ENCODE assay signal across 8 mouse cellular contexts in the genomic region with DNA sequence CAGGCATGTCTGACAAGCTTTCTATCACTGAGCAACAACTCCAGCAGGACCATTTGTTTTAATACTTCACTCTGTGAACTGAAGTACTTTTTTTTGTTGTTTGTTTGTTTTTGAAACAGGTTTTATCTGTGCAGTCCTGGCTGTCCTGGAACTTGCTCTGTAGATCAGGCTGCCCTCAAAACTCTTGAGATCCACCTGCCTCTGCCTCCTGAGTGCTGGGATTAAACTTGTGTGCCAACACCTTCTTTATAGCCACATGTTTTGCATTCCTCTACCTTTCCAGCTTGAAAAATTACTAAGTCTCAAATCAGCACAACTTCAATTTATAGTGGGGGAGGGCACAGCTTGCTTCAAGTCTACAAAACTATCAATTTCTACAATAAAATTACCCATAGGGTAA. TPM values are rescaled to one million over a fixed set of nuclear protein-coding genes. Genes with fewer than 3 reads are reported as not detected.
DNase-seq lines count a peak whose midpoint lies in the region; ATAC-seq and TF ChIP-seq lines count a peak whose summit lies in the region.
"Had no signal": no experiment of that assay in that cellular context is flagged by ENCODE, and none has a peak within 500 bp of the region (broad histone marks: within the 10 kb centered on the region; RNA-seq: fewer than 3 reads in every experiment).

No protein-coding gene starts in this region.

- no peak for ATAC-seq in lung, embryonic 14.5 days (ENCODE audit: insufficient read depth)
- ATAC-seq in forebrain, embryonic 12.5 days (ENCODE audit: low FRiP score), result no peak
- ATAC-seq in limb, embryonic 13.5 days (ENCODE audit: low FRiP score, low read depth), result no peak
- ATAC-seq in stomach, embryonic 14.5 days (ENCODE audit: insufficient number of reproducible peaks, insufficient read depth, low FRiP score, low read depth), result no peak

- H3K4me1 ChIP-seq in lung, embryonic 14.5 days (ENCODE audit: insufficient read depth), result peaks cover 22% of the 10 kb centered on the region
- peaks cover 28% of the 10 kb centered on the region for H3K4me1 ChIP-seq in forebrain, embryonic 12.5 days
- H3K4me1 ChIP-seq in limb, embryonic 13.5 days, result peaks cover 47% of the 10 kb centered on the region
- peaks cover 30% of the 10 kb centered on the region for H3K4me1 ChIP-seq in stomach, embryonic 14.5 days (ENCODE audit: control insufficient read depth, insufficient read depth, low read length)

- peaks cover 5% of the 10 kb centered on the region; the same call in 1 of the 2 replicates for H3K36me3 ChIP-seq in lung, embryonic 14.5 days (ENCODE audit: insufficient read depth)
- no peaks in the 10 kb centered on the region for H3K36me3 ChIP-seq in forebrain, embryonic 12.5 days (replicated peaks)
- no peaks in the 10 kb centered on the region for H3K36me3 ChIP-seq in limb, embryonic 13.5 days
- H3K36me3 ChIP-seq in stomach, embryonic 14.5 days (ENCODE audit: control insufficient read depth, insufficient read depth, low read length), result no peaks in the 10 kb centered on the region

- no peak overlapping the region for H3K27ac ChIP-seq in lung, embryonic 14.5 days (ENCODE audit: low read depth)
- no peak overlapping the region for H3K27ac ChIP-seq in forebrain, embryonic 12.5 days
- H3K27ac ChIP-seq in limb, embryonic 13.5 days, result no peak overlapping the region
- no peak overlapping the region for H3K27ac ChIP-seq in stomach, embryonic 14.5 days (ENCODE audit: low read length)

- TF ChIP-seq CTCF in lung, embryonic 14.5 days (IDR thresholded peaks at IDR 0.05; ENCODE audit: low read depth), result no peak

- H3K9ac ChIP-seq in lung, embryonic 14.5 days, result peak overlapping the region; percentile 7; the same call in 1 of the 2 replicates
- H3K9ac ChIP-seq in forebrain, embryonic 12.5 days, result no peak overlapping the region
- H3K9ac ChIP-seq in limb, embryonic 13.5 days, result 0 out of 2 replicates have a peak overlapping the region, but pooled peaks have one; percentile 50
- H3K9ac ChIP-seq in stomach, embryonic 14.5 days (replicated peaks; ENCODE audit: low read depth, low read length), result 0 out of 2 replicates have a peak overlapping the region, but pooled peaks have one; percentile 4

- H3K4me3 ChIP-seq in lung, embryonic 14.5 days (ENCODE audit: low read depth, low read length), result peak overlapping the region; percentile 97
- H3K4me3 ChIP-seq in forebrain, embryonic 12.5 days (replicated peaks), result peak overlapping the region; percentile 91
- peak overlapping the region; percentile 90 for H3K4me3 ChIP-seq in limb, embryonic 13.5 days
- peak overlapping the region; percentile 92 for H3K4me3 ChIP-seq in stomach, embryonic 14.5 days (ENCODE audit: low read depth, low read length)

- no peaks in the 10 kb centered on the region for H3K9me3 ChIP-seq in lung, embryonic 14.5 days (ENCODE audit: low read depth, low read length)
- H3K9me3 ChIP-seq in forebrain, embryonic 12.5 days, result no peaks in the 10 kb centered on the region
- no peaks in the 10 kb centered on the region for H3K9me3 ChIP-seq in limb, embryonic 13.5 days
- H3K9me3 ChIP-seq in stomach, embryonic 14.5 days (ENCODE audit: control insufficient read depth, low read depth, low read length), result no peaks in the 10 kb centered on the region

- no peak for DNase-seq in lung, embryonic 14.5 days
- DNase-seq in lung, postnatal 14 days, result no peak
- no peak for DNase-seq in spleen, postnatal 14 days (ENCODE audit: low spot score in 2 of 2)
- DNase-seq in testis, postnatal 14 days (ENCODE audit: low spot score), result no peak
- DNase-seq: lung, adult 18-20 months had no signal

- no peaks in the 10 kb centered on the region for H3K27me3 ChIP-seq in lung, embryonic 14.5 days (ENCODE audit: insufficient read depth, low read length)
- no peaks in the 10 kb centered on the region for H3K27me3 ChIP-seq in forebrain, embryonic 12.5 days
- H3K27me3 ChIP-seq in limb, embryonic 13.5 days, result no peaks in the 10 kb centered on the region
- no peaks in the 10 kb centered on the region for H3K27me3 ChIP-seq in stomach, embryonic 14.5 days (ENCODE audit: control insufficient read depth, insufficient read depth, low read length)

- H3K4me2 ChIP-seq in lung, embryonic 14.5 days, result peak overlapping the region; percentile 79
- H3K4me2 ChIP-seq in forebrain, embryonic 12.5 days, result peak overlapping the region; percentile 74
- peak overlapping the region; percentile 70 for H3K4me2 ChIP-seq in limb, embryonic 13.5 days (replicated peaks)
- peak overlapping the region; percentile 47 for H3K4me2 ChIP-seq in stomach, embryonic 14.5 days (replicated peaks; ENCODE audit: low read depth, low read length)

RNA-seq across cellular contexts. Expression of a gene that starts 31.0 kb away (rescaled TPM):
- 0.83 and 1.8 TPM in 2 replicates for polyA plus RNA-seq in lung, embryonic 14.5 days (2014; fragmentation: Nextera tagmentation; extraction: Ambion mirVana)
- 2.9 TPM in 2 replicates for polyA plus RNA-seq in forebrain, embryonic 12.5 days (2016; fragmentation: Nextera tagmentation; extraction: Ambion mirVana)
- 3.2 and 4.1 TPM in 2 replicates for polyA plus RNA-seq in limb, embryonic 13.5 days (2015; fragmentation: Nextera tagmentation; extraction: Ambion mirVana)
- 1.0 and 1.6 TPM in 2 replicates for polyA plus RNA-seq in stomach, embryonic 14.5 days (2014; fragmentation: Nextera tagmentation; extraction: Ambion mirVana)

RNA-seq across cellular contexts. Expression of a gene that starts 31.1 kb away (rescaled TPM):
- polyA plus RNA-seq in lung, embryonic 14.5 days (2014; fragmentation: Nextera tagmentation; extraction: Ambion mirVana), result 5.2 and 5.3 TPM in 2 replicates
- 5.7 and 7.0 TPM in 2 replicates for polyA plus RNA-seq in forebrain, embryonic 12.5 days (2016; fragmentation: Nextera tagmentation; extraction: Ambion mirVana)
- polyA plus RNA-seq in limb, embryonic 13.5 days (2015; fragmentation: Nextera tagmentation; extraction: Ambion mirVana), result 4.6 and 6.6 TPM in 2 replicates
- 5.0 and 6.7 TPM in 2 replicates for polyA plus RNA-seq in stomach, embryonic 14.5 days (2014; fragmentation: Nextera tagmentation; extraction: Ambion mirVana)
